Mouse (Mus musculus) E14TG2a.4 (cell line): ENCODE results near the gene Itpr2.

Experiments used
- H3K27me3 ChIP-seq: 2 replicates; pipeline ENCODE4 v1.6.1; 2014; ENCODE audit warnings: low read length, control low read depth; ENCODE audit not compliant: insufficient read depth
- H3K36me3 ChIP-seq: 2 replicates; pipeline ENCODE4 v1.6.1; 2014; ENCODE audit warnings: low read length, control low read depth; ENCODE audit not compliant: insufficient read depth
- H3K4me1 ChIP-seq: replicated peaks from 2 replicates; pipeline ENCODE4 v1.6.1; 2014; ENCODE audit warnings: low read depth, low read length, control low read depth
- H3K4me3 ChIP-seq: replicated peaks from 2 replicates; pipeline ENCODE4 v1.5.1; 2014; ENCODE audit warnings: mild to moderate bottlenecking, low read length
- H3K9me3 ChIP-seq: 2 replicates; pipeline ENCODE4 v1.6.1; 2014; ENCODE audit warnings: low read length, control low read depth
- CTCF ChIP-seq: conservative IDR thresholded peaks from 2 replicates; pipeline ENCODE4 v1.5.1; 2014; ENCODE audit warnings: low read length
- NANOG ChIP-seq: IDR thresholded peaks from 2 replicates; pipeline ENCODE4 v1.6.1; 2014; ENCODE audit warnings: borderline replicate concordance, low read length, mixed read lengths
- POU5F1 ChIP-seq: IDR thresholded peaks from 2 replicates; pipeline ENCODE4 v1.6.1; 2014; ENCODE audit warnings: low read length, borderline replicate concordance

The Itpr2 gene

GRCm38 (mm10) chr6:146291036-146291435, 211.0 kb downstream of the Itpr2 start:
- no peak for TF ChIP-seq NANOG
- no peak for TF ChIP-seq CTCF
- Histone ChIP-seq H3K27me3 (no peaks in the 10 kb centered on the region), H3K4me3 (no peak overlapping the region), H3K9me3 (no peaks in the 10 kb centered on the region), H3K4me1 (no peaks in the 10 kb centered on the region), H3K36me3 (no peaks in the 10 kb centered on the region)

GRCm38 (mm10) chr6:146289801-146290200, 212.2 kb downstream of the Itpr2 start:
- H3K27me3 ChIP-seq = no peaks in the 10 kb centered on the region
- no peaks in the 10 kb centered on the region for H3K9me3 ChIP-seq
- no peak overlapping the region for H3K4me3 ChIP-seq
- TF ChIP-seq POU5F1 (no peak), NANOG (no peak), CTCF (no peak)
- peaks cover 8% of the 10 kb centered on the region; the same call in 1 of the 2 replicates for H3K4me1 ChIP-seq
- H3K36me3 ChIP-seq = no peaks in the 10 kb centered on the region

- TF ChIP-seq NANOG (no peak), CTCF (no peak), POU5F1 (no peak)
- H3K36me3 ChIP-seq = no peaks in the 10 kb centered on the region
- no peaks in the 10 kb centered on the region for H3K27me3 ChIP-seq
- H3K4me1 ChIP-seq = peaks cover 9% of the 10 kb centered on the region; the same call in 1 of the 2 replicates
- no peak overlapping the region for H3K4me3 ChIP-seq
- H3K9me3 ChIP-seq = no peaks in the 10 kb centered on the region
Observed at GRCm38 (mm10) chr6:146288266-146288665, 213.8 kb downstream of the Itpr2 start.

- TF ChIP-seq POU5F1 = no peak
- TF ChIP-seq CTCF = no peak
- no peak for TF ChIP-seq NANOG
- H3K36me3 ChIP-seq = no peaks in the 10 kb centered on the region
- peaks cover 9% of the 10 kb centered on the region; the same call in 1 of the 2 replicates for H3K4me1 ChIP-seq
- no peak overlapping the region for H3K4me3 ChIP-seq
- no peaks in the 10 kb centered on the region for H3K27me3 ChIP-seq
- H3K9me3 ChIP-seq = no peaks in the 10 kb centered on the region
Observed at GRCm38 (mm10) chr6:146284921-146285565, 217.0 kb downstream of the Itpr2 start.

GRCm38 (mm10) chr6:146283981-146284380, 218.0 kb downstream of the Itpr2 start:
- Histone ChIP-seq H3K9me3 (no peaks in the 10 kb centered on the region), H3K27me3 (no peaks in the 10 kb centered on the region), H3K4me1 (peaks cover 9% of the 10 kb centered on the region; the same call in 1 of the 2 replicates), H3K4me3 (no peak overlapping the region), H3K36me3 (no peaks in the 10 kb centered on the region)
- TF ChIP-seq CTCF (no peak), POU5F1 (no peak), NANOG (no peak)

GRCm38 (mm10) chr6:146282061-146282659, 219.9 kb downstream of the Itpr2 start:
- H3K9me3 ChIP-seq = no peaks in the 10 kb centered on the region
- TF ChIP-seq POU5F1 (no peak), CTCF (no peak), NANOG (no peak)
- H3K27me3 ChIP-seq = no peaks in the 10 kb centered on the region
- no peaks in the 10 kb centered on the region for H3K36me3 ChIP-seq
- H3K4me3 ChIP-seq = no peak overlapping the region
- H3K4me1 ChIP-seq = peaks cover 9% of the 10 kb centered on the region; the same call in 1 of the 2 replicates

GRCm38 (mm10) chr6:146281176-146281899, 220.7 kb downstream of the Itpr2 start:
- H3K9me3 ChIP-seq = no peaks in the 10 kb centered on the region
- H3K36me3 ChIP-seq = no peaks in the 10 kb centered on the region
- no peak overlapping the region for H3K4me3 ChIP-seq
- H3K27me3 ChIP-seq = no peaks in the 10 kb centered on the region
- TF ChIP-seq CTCF = peak; percentile 64
- TF ChIP-seq NANOG = no peak
- peaks cover 9% of the 10 kb centered on the region; the same call in 1 of the 2 replicates for H3K4me1 ChIP-seq

GRCm38 (mm10) chr6:146273256-146273655, 228.8 kb downstream of the Itpr2 start:
- TF ChIP-seq NANOG (no peak), POU5F1 (no peak), CTCF (peak; percentile 22; the same call in 1 of the 2 replicates)
- Histone ChIP-seq H3K27me3 (no peaks in the 10 kb centered on the region), H3K4me1 (no peaks in the 10 kb centered on the region), H3K4me3 (no peak overlapping the region), H3K9me3 (no peaks in the 10 kb centered on the region), H3K36me3 (no peaks in the 10 kb centered on the region)
